Mouse (Mus musculus) olfactory bulb, adult 2 months (tissue): ENCODE results near the gene Aoah. TPM values are rescaled to one million over a fixed set of nuclear protein-coding genes. Genes with fewer than 3 reads are reported as not detected.

Experiments
- H3K27ac ChIP-seq: fragments of 200-500 bp; 2 replicates; pipeline ENCODE4 v1.5.1; 2012; ENCODE audit warnings: low read depth, low read length; ENCODE audit not compliant: insufficient read depth
- H3K4me1 ChIP-seq: fragments of 200-500 bp; 2 replicates; pipeline ENCODE4 v1.6.1; 2012; ENCODE audit warnings: low read length; ENCODE audit not compliant: control insufficient read depth, insufficient read depth
- H3K4me3 ChIP-seq: fragments of 200-500 bp; 2 replicates; pipeline ENCODE4 v1.5.1; 2012; ENCODE audit warnings: mild to moderate bottlenecking, low read depth, low read length, moderate library complexity; ENCODE audit not compliant: insufficient read depth
- CTCF ChIP-seq: fragments of 200-500 bp; IDR thresholded peaks from 2 replicates; pipeline ENCODE4 v1.5.1; 2012; ENCODE audit warnings: low read depth, mild to moderate bottlenecking, low read length, moderate library complexity; ENCODE audit not compliant: insufficient read depth
- POLR2A ChIP-seq: fragments of 200-500 bp; IDR thresholded peaks from 2 replicates; pipeline ENCODE4 v1.6.1; 2012; ENCODE audit warnings: mild to moderate bottlenecking, low read depth, low read length, moderate library complexity; ENCODE audit not compliant: insufficient read depth
- WGBS: fragments of 180-500 bp; shearing (Covaris S2); methylation state at CpG from one replicate; pipeline ENCODE4 v1.1.7; 2018; 5-methylcytosine and 5-hydroxymethylcytosine counted together
- polyA plus RNA-seq: library from polyadenylated mRNA; stranded (reverse); fragments of >200 nt; gene quantifications from 2 replicates; pipeline ENCODE4 v1.2.4, GENCODE M21; 2012; ENCODE audit warnings: low replicate concordance; ENCODE audit not compliant: missing spikeins, insufficient read depth, insufficient read length

Gene Aoah
- polyA plus RNA-seq, 1 experiment = not detected

DNA sequence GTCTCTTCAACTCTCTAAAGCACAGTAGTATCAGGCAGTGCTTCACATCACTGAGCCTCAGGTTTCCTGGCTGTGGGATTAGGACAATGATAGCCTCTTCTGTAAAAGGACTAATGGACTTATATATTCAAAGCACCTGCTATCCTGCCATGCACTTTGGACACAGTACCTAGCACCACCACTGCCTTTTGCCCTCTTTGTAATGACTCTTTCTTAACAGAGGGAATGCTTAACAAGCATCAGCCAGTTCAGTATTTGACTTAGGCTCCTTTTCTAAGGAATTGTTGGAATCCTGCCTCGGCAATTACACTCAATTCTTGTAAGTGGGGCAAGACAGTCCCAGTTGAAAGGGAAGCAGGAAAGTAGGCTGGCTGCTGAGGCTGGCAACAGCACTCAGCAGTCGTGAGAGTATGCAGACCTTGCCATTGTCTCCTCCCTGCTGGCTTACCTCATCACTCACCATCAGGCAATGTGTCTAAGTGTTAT lies 107.1 kb downstream of the Aoah start:
- Histone ChIP-seq H3K4me3 (no peak overlapping the region), H3K27ac (no peak overlapping the region), H3K4me1 (peaks cover 7% of the 10 kb centered on the region; the same call in 1 of the 2 replicates)
- TF ChIP-seq POLR2A (no peak), CTCF (no peak)
- 26% methylated on average over 2 of the region's 2 CpGs for WGBS

DNA sequence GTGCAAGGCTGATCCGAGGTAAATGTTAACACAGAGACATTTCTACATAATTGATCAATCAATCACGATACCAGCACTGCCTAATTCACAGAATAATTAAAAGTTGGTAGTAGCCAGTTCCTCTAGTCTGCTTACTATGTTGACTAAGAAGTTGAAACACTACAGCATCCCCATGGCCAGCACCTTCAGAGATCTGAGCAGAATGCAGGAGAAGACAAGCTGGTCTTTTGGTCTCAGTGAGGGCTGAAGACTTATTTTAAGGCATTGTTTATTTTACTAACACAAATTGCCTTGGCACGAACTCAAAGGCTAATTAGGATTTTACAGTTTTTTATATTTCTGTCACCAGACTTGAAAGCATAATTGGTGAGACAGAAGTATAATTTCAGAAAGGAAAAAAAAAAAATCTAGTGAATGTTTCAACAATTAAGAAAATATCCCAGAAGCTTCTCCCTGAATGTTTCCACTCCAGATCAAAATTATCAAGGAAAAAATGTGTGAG lies 107.8 kb downstream of the Aoah start:
- no peak for TF ChIP-seq POLR2A
- TF ChIP-seq CTCF = no peak
- 51% methylated on average over 3 of the region's 3 CpGs for WGBS
- Histone ChIP-seq H3K4me3 (no peak overlapping the region), H3K4me1 (peaks cover 7% of the 10 kb centered on the region; the same call in 1 of the 2 replicates), H3K27ac (no peak overlapping the region)

DNA sequence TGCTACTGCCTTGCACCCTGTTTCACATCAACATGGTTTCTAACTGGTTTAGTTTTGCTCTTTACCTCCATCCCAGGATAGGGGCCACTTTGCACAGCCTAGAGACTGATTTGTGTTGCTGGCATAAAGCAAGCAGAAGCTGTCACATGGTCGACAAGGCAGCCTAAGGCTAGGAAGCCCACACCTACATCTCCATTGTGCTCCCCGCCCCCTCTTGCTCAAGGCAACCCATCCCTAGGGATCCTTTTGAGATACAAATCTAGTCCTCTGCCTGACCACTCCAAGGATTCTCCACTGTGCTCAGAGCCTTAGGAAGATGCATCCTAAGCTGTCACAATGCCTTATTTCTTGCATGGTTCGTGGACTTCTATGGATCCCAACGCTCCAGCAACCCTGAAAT lies 110.2 kb downstream of the Aoah start:
- no peak for TF ChIP-seq POLR2A
- no peak overlapping the region for H3K27ac ChIP-seq
- 84% methylated on average over 4 of the region's 4 CpGs for WGBS
- peaks cover 7% of the 10 kb centered on the region; the same call in 1 of the 2 replicates for H3K4me1 ChIP-seq
- H3K4me3 ChIP-seq = no peak overlapping the region

- 88% methylated on average over 2 of the region's 2 CpGs for WGBS
- H3K4me1 ChIP-seq = peaks cover 7% of the 10 kb centered on the region; the same call in 1 of the 2 replicates
- TF ChIP-seq POLR2A = no peak
- TF ChIP-seq CTCF = no peak
These were observed 111.3 kb downstream of the Aoah start for GRCm38 (mm10) chr13:20905195-20905594.

DNA sequence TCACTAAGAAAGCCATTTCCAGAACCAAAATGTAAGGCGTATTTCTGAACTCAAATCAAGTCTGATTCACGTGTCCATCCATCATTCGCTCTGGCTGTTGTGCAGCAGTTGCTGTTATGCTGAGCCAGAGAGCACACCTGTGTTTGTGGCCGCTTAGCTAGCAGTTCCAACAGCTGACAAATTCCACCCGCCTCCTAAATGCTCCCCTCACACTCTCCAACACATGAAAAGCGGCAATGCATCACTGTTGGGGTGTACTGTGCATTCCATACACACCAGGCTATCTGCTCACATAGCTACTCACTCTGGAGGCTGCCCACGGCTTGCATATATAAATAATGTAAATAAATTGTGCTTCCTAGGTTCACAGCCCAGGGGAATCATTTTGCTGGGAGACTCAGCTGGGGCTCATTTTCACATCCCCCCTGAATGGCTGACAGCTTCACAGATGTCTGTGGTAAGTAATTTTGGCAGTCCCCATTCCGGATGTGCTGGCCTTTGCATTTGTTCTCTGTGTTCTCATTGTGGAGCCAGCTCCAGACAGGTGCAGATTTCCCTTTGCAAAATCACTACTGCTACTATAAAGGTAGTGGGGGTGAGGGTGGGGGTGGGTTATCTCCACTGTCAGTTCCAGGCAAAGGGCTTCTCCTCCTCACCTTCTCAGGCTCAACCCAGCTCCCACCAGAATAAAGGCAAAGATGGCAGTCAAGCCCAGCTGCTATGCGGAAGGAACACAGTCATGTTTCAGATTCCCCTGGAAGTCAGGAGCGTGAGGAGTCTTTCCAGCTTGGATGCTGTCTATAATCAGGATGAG lies 123.0 kb downstream of the Aoah start:
- WGBS = 72% methylated on average over 10 of the region's 10 CpGs
- TF ChIP-seq CTCF (no peak), POLR2A (no peak)
- Histone ChIP-seq H3K4me1 (peaks cover 2% of the 10 kb centered on the region; the same call in 1 of the 2 replicates), H3K4me3 (no peak overlapping the region), H3K27ac (no peak overlapping the region)

More at GRCm38 (mm10) chr13:20905195-20905594, 111.3 kb downstream of the Aoah start:
- H3K27ac ChIP-seq = no peak overlapping the region
- H3K4me3 ChIP-seq = no peak overlapping the region

- Histone ChIP-seq H3K27ac (no peak overlapping the region), H3K4me1 (peaks cover 2% of the 10 kb centered on the region; the same call in 1 of the 2 replicates), H3K4me3 (no peak overlapping the region)
- WGBS = 93% methylated on average over 3 of the region's 3 CpGs
- TF ChIP-seq POLR2A (no peak), CTCF (no peak)
These were observed 126.5 kb downstream of the Aoah start for GRCm38 (mm10) chr13:20920401-20920800.

GRCm38 (mm10) chr13:20936016-20936415 lies 142.1 kb downstream of the Aoah start:
- H3K4me1 ChIP-seq = no peaks in the 10 kb centered on the region
- H3K4me3 ChIP-seq = no peak overlapping the region
- no peak overlapping the region for H3K27ac ChIP-seq
- no peak for TF ChIP-seq POLR2A

GRCm38 (mm10) chr13:20937452-20937851 lies 143.5 kb downstream of the Aoah start:
- no peak overlapping the region for H3K27ac ChIP-seq
- no peak overlapping the region for H3K4me3 ChIP-seq
- 39% methylated on average over 5 of the region's 5 CpGs for WGBS
- TF ChIP-seq CTCF (peak; percentile 59; the same call in 1 of the 2 replicates), POLR2A (no peak)
- no peaks in the 10 kb centered on the region for H3K4me1 ChIP-seq

DNA sequence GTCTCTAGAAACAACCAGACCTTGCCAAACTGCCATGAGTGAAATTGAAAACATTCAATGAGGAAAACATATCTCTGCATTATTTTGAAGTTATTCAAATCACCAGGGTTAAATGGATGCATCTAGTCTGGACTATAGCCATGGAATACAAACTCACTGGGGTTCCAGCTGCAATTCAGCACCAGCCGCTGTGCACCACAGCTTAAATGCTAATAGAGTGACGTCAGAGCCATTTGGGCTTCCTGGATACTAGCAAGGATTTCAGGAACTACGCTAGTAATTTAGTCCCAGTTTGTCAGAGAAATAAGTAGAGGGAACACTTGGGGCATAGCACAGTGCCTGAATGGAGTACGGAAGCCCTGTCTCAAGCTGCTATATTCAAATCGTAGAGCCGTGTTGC lies 145.2 kb downstream of the Aoah start:
- no peak overlapping the region for H3K4me3 ChIP-seq
- 25% methylated on average over 6 of the region's 6 CpGs for WGBS
- TF ChIP-seq POLR2A (no peak), CTCF (no peak)
- no peak overlapping the region for H3K27ac ChIP-seq
- no peaks in the 10 kb centered on the region for H3K4me1 ChIP-seq
